Mouse (Mus musculus): ENCODE measurements around the gene Zfp873.
"Not testable (repeated sequence)": the region's sequence is repeated elsewhere in the genome, so short reads cannot be mapped to it uniquely, and the experiment has no call there.

The Zfp873 gene

DNA sequence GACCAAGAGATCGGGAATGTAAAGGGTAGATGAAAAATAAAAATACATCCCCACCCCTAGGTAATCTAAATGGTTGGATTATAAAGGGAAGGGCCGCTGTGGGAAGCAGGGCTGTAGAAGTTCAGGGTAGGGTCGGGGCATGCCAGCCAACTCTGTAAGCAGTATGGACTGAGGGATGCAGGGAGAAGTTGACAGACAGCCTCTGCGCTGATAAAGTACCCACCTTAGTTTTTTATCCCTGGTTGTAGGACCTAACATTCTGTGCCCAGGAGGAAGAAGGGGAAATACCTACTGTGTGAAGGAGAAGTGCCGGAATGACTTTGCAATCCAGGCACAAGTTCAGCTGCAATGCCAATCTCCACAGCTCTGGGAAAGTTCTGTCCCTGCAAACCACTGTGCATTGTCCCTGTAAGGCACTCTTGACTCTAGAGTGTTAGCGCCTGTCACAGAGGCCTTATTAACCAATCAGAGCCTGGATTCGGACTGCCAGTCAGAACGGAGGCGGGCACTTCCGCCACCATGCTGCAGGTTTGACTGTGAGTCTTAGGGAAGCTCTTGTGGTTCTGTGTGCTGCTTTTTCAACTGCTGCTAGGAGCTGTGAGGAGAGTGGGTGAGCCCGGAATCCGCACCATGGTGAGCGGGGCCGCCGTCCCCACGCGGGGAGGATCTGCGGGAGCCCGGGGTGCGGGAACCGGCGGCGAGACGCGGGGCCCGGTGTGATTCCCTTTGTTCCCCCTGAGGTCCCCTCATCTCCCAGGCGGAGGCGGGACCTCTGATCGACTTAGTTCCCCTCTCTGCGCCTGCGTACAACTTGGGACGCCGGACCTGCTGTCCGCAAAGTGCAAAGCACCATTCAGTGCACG is at the start of gene Zfp873:
Gene Zfp873, plus strand, starts transcription at position 527 of the 863 bp plus-strand sequence.
- peak; percentile 96 to 98 for DNase-seq

DNA sequence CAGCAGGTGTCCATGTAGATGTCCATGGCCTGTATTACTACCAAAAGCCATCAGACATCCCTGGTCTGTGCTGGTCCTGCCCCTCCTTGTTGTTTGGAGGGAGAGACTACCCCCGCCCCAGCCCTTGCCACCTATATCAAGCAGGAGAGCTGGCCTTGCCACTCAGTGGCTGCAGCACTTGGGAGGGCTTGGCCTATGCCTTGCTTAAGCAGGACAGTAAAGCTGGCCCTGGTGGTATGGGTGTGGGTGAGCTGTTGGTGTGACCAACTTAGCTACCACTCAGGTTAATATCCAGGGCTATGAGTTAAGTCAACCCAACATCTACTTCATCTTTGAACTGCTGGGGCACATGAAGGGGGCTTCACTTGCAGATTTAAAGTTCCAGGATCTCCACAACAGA is 44.7 kb upstream of the Zfp873 start:
- DNase-seq: not testable (repeated sequence)

DNA sequence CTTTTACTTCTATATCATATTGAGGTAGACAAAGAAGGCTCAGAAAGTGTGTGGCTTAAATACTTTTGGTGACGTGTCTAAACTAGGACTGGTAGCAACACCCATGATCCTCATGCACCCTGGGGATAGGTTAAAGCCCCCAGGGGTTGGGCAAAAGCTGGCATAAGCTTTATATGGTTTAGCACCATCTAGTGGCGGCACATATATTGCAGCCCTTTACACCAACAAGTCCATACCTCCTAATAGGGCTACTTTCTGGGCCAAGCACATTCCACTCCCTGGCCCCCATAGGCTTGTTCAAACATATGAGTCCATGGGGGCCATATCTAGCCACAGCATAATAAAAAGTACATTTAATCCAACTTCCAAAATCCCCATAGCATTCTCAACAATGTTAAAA is 43.1 kb upstream of the Zfp873 start:
- peak; percentile 28 to 37 for DNase-seq

DNA sequence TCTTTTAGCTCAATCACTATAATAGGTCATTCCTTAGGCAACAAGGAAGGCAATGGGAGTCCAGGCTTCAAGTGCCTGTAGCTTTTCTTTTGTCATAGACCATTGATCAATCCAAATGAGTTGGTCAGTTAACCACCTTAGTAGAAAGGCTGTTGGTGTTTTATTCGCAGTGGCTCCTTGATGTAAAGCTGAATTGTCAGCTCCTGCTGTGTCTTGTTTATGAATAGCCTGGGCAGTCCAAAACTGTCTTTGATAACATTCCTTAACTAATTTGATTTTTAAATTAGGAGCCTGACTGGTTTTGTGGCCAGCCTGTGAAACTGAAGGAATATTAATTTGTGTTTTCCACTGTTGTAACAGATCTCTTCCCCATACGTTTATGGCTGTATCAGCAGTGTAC is 5.7 kb upstream of the Zfp873 start:
- no peak for DNase-seq

DNA sequence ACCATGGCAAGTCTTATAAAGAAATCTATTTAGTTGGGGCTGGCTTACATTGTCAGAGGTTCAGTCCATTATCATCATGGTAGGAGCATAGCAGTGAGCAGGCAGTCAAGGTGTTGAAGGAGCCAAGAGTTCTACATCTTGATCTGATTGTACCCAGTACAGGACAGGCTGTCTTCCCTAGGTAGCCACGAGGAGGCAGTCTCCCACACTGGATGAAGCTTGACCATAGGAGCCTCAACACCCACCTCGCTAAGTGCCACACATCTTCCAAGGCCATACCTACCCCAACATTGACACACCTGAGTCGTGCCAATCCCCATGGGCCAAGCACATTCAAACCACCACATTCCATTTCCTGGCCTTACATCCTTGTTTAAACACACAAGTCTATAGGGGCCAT is 1.3 kb upstream of the Zfp873 start:
- DNase-seq: no peak

DNA sequence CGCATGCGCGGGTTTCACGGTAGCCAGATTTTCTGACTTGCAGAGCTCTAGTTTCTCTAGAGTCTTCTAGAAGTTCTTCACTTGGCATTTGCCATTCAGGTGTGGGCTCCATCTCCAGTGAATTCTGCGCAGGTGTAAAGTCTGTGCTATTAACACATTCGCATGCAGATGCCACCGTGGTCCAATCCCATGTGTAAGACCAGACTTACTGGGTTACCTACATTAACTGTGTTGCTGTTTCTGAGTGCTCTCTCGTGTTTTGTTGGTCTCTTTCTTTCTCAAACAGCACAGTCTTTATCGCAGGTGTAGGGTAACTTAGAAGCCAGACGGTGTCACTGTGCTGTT is 509 bp downstream of the Zfp873 start:
- not testable (repeated sequence) for DNase-seq

DNA sequence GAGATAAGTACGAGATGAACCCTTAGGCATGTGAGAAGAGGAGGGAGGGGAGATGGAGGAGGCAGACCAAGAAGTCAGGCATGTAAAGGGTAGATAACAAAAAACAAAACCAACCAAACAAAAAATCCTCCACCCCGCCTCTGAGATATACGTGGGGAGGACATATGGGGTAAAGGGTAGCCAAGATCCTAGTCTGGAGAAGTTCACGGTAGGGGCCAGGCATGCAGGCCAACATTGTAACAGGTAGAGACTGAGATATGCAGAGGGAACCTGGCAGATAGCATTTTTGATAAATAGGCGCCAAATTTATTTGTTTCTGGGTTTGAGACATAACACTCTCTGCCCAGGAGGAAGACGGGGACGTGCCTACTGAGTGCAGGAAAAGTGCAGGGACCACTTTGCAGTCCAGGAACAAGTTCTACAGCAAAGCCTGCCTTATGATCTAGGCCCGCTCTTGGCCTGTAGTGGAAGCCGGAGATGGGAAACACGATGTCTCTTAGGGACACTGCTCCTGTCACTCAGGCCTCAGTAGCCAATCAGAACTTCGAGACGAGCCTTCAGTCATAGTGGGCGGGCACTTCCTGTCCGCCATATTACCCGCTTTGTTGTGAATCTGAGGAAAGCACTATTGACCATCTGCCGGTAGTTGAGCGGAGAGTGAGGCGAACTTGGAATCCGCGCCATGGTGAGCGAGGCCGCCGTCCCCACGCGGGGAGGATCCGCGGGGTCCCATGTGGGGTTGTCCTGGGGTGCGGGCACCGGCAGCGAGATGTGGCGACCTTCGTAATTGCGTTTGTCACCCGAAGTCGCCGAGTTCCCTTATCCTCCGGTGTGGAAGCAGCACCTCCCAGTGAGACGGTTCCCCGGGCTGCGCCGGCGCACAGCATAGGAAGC is 35.1 kb downstream of the Zfp873 start, which contains the start of gene BC024063:
Gene BC024063, plus strand, starts transcription at position 626 of the 894 bp plus-strand sequence.
- DNase-seq: peak; percentile 73 to 83

DNA sequence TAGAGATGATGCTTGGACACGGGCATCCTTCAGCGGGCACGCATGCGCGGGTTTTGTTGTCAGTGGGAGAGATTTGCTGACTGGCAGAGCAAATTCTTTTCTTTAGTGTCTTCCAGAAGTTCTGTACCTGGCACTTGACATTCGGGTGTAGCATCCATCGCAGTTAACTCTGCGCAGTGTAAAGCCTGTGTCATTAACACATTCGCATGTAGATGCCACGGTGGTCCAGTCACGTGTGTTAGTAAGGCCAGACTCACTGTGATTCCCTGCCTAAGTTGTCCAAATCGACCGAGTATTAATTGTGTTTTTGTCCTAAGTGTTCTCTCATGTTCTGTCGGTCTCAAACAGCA is 35.7 kb downstream of the Zfp873 start:
- DNase-seq: not testable (repeated sequence)
